Mouse (Mus musculus): ENCODE data around the gene Mcm2.

DNA sequence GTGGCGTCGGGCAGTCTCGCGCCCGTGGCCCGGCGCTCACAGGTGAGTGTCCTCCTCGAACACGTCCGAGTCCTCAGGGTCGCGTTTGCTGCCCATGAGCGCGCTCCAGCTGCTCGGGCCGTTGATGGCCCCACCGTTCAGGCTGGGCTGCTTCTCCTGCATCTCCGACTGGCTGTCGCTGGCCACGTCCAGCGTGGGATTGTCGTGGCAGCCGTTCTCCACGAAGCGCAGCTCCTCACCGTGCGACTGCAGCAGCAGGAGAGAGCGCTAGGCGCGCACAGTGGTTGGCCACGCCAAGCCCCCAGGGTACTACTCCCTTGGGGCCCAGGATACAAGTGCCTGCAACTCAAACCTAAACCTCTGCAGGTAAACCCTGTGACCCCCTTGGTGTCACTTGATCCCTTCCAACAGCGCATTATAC, 55.8 kb downstream of the Mcm2 start:
- no peak for TF ChIP-seq CTCF (IDR thresholded peaks at IDR 0.05; ENCODE audit: borderline replicate concordance, insufficient read depth, low read length)
- no peak for TF ChIP-seq POLR2A (IDR thresholded peaks at IDR 0.05; ENCODE audit: low read depth, low read length)
